Mouse (Mus musculus): ENCODE measurements around the gene Gm973. TPM values are rescaled to one million over a fixed set of nuclear protein-coding genes. Genes with fewer than 3 reads are reported as not detected.

Gene Gm973
- polyA plus RNA-seq, 1 experiment = 11.5 TPM

GRCm38 (mm10) chr1:59656244-59657171 is 140.4 kb downstream of the Gm973 start:
- no peak for TF ChIP-seq CTCF (IDR thresholded peaks at IDR 0.05; ENCODE audit: extremely low read depth, insufficient read depth, low read length)
- TF ChIP-seq POLR2A (IDR thresholded peaks at IDR 0.05; ENCODE audit: extremely low read depth, insufficient read depth, low read length) = no peak
- no peak overlapping the region for H3K4me3 ChIP-seq (ENCODE audit: insufficient read depth, low read length)
- no peaks in the 10 kb centered on the region; the same call in 1 of the 2 replicates for H3K4me1 ChIP-seq (ENCODE audit: control insufficient read depth, insufficient read depth, low read length)
- no peak overlapping the region for H3K27ac ChIP-seq (ENCODE audit: insufficient read depth, low read length)

GRCm38 (mm10) chr1:59663456-59664135 is 147.5 kb downstream of the Gm973 start:
- TF ChIP-seq POLR2A (IDR thresholded peaks at IDR 0.05; ENCODE audit: extremely low read depth, insufficient read depth, low read length) (no peak), CTCF (IDR thresholded peaks at IDR 0.05; ENCODE audit: extremely low read depth, insufficient read depth, low read length) (no peak)
- Histone ChIP-seq H3K4me3 (ENCODE audit: insufficient read depth, low read length) (no peak overlapping the region), H3K27ac (ENCODE audit: insufficient read depth, low read length) (no peak overlapping the region), H3K4me1 (ENCODE audit: control insufficient read depth, insufficient read depth, low read length) (no peaks in the 10 kb centered on the region)

GRCm38 (mm10) chr1:59668871-59669270 is 152.8 kb downstream of the Gm973 start:
- Histone ChIP-seq H3K4me1 (ENCODE audit: control insufficient read depth, insufficient read depth, low read length) (peaks cover 2% of the 10 kb centered on the region; the same call in 1 of the 2 replicates), H3K27ac (ENCODE audit: insufficient read depth, low read length) (no peak overlapping the region), H3K4me3 (ENCODE audit: insufficient read depth, low read length) (no peak overlapping the region)
- TF ChIP-seq POLR2A (IDR thresholded peaks at IDR 0.05; ENCODE audit: extremely low read depth, insufficient read depth, low read length) (no peak), CTCF (IDR thresholded peaks at IDR 0.05; ENCODE audit: extremely low read depth, insufficient read depth, low read length) (no peak)

GRCm38 (mm10) chr1:59669962-59670630 is 154.0 kb downstream of the Gm973 start:
- Histone ChIP-seq H3K4me1 (ENCODE audit: control insufficient read depth, insufficient read depth, low read length) (peaks cover 2% of the 10 kb centered on the region; the same call in 1 of the 2 replicates), H3K27ac (ENCODE audit: insufficient read depth, low read length) (peak overlapping the region; percentile 24), H3K4me3 (ENCODE audit: insufficient read depth, low read length) (peak overlapping the region; percentile 68)
- TF ChIP-seq POLR2A (IDR thresholded peaks at IDR 0.05; ENCODE audit: extremely low read depth, insufficient read depth, low read length) = no peak
- no peak for TF ChIP-seq CTCF (IDR thresholded peaks at IDR 0.05; ENCODE audit: extremely low read depth, insufficient read depth, low read length)

DNA sequence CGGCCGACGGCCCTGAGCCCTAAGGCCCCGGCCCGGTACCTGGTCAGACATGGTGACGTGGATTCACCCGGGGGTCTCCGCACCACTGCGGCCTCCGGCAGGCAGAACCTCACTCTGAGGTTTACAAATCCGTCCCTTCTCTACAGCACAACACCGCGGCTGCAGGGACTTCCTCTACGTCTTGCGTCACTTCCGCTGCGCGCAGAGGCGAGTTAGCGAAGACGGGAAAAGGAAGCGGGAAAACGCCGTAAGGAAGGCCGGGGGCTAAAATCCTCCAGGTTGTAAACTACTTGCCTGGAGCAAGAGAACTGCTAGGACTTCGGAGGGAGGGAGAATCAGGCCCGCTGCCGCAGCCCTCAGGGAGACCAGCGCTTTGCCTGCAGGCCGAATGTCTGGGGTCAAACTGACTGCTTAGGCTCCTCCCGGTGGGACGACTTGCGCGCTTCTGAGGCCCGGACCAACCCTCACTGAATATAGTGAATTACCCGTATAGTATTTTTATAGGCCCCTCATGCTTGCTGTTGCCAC is 154.6 kb downstream of the Gm973 start, which contains the start of gene Sumo1:
Gene Sumo1, minus strand, starts transcription at position 194 of the 528 bp plus-strand sequence.
- peak within 1 kb of the TSS; percentile 68 for H3K4me3 ChIP-seq (ENCODE audit: insufficient read depth, low read length)
- peaks cover 2% of the 10 kb centered on the region; the same call in 1 of the 2 replicates for H3K4me1 ChIP-seq (ENCODE audit: control insufficient read depth, insufficient read depth, low read length)
- TF ChIP-seq CTCF (IDR thresholded peaks at IDR 0.05; ENCODE audit: extremely low read depth, insufficient read depth, low read length) (no peak), POLR2A (IDR thresholded peaks at IDR 0.05; ENCODE audit: extremely low read depth, insufficient read depth, low read length) (peak; percentile 94)
- peak within 1 kb of the TSS; percentile 24 for H3K27ac ChIP-seq (ENCODE audit: insufficient read depth, low read length)

- H3K4me1 ChIP-seq (ENCODE audit: control insufficient read depth, insufficient read depth, low read length) = peaks cover 2% of the 10 kb centered on the region; the same call in 1 of the 2 replicates
- H3K4me3 ChIP-seq (ENCODE audit: insufficient read depth, low read length) = no peak overlapping the region
- H3K27ac ChIP-seq (ENCODE audit: insufficient read depth, low read length) = no peak overlapping the region
- TF ChIP-seq CTCF (IDR thresholded peaks at IDR 0.05; ENCODE audit: extremely low read depth, insufficient read depth, low read length) = no peak
- TF ChIP-seq POLR2A (IDR thresholded peaks at IDR 0.05; ENCODE audit: extremely low read depth, insufficient read depth, low read length) = no peak
Observed at GRCm38 (mm10) chr1:59673661-59674060, 157.6 kb downstream of the Gm973 start.

DNA sequence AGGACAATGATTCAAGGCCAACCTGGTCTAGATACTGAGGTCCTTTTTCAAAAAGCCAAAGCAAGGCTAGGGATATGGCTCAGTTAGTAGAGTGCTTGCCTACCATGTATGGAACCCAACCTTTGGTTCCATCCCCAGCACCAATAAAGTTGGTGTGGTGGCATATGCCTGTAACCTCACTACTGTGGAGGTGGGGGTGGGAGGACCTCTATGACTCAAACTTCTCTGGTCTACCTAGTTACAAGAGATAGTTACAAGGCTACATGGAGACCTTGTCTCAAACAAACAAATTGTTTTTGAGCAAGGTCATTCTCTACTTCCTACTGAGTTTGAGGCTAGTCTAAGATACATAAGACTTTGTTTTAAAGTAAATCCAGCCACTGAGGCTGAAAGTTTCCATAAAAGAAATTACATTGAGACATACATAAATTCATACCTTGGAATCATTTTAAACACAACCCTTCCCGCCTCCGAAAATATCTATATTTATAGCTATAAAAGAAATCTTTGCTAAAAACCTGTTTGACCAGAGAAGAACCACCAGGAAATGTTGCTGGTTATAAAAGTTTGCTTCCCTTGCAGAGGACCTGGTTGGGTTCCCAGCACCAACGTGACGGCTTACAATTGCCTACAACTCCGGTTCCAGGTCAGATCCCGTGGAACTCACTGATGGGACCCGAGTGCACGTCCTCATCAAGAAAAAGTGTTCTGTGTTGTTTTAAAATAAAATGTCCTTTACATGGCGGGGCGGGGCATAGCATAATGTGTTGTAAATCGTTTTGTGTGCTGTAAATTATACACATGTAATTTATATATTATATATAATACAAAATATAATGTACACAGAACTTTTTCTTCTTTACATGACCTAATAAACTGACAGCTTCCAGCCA is 168.1 kb downstream of the Gm973 start:
- H3K4me1 ChIP-seq (ENCODE audit: control insufficient read depth, insufficient read depth, low read length) = peaks cover 3% of the 10 kb centered on the region; the same call in 1 of the 2 replicates
- TF ChIP-seq CTCF (IDR thresholded peaks at IDR 0.05; ENCODE audit: extremely low read depth, insufficient read depth, low read length) (no peak), POLR2A (IDR thresholded peaks at IDR 0.05; ENCODE audit: extremely low read depth, insufficient read depth, low read length) (no peak)
- no peak overlapping the region for H3K27ac ChIP-seq (ENCODE audit: insufficient read depth, low read length)
- peak overlapping the region; percentile 72 for H3K4me3 ChIP-seq (ENCODE audit: insufficient read depth, low read length)
